Mouse (Mus musculus) hindbrain, embryonic 14.5 days (tissue): ENCODE results near the gene Rbms3. TPM values are rescaled to one million over a fixed set of nuclear protein-coding genes. Genes with fewer than 3 reads are reported as not detected.

ENCODE experiments used
- ATAC-seq: fragments of 200-750 bp; cut with Nextera tagmentation; 2 replicates; pipeline ENCODE4 v1.8.0; 2017; ENCODE audit warnings: moderate number of reproducible peaks, mild to moderate bottlenecking, moderate TSS enrichment, moderate library complexity; ENCODE audit not compliant: low FRiP score
- DNase-seq: peaks from one replicate; pipeline ENCODE4 v3.0.0-alpha.2; 2015; ENCODE audit warnings: low spot score
- H3K27ac ChIP-seq: fragments of 300-500 bp; sonication (generic); 2 replicates; pipeline ENCODE4 v1.5.1; 2014; ENCODE audit warnings: mild to moderate bottlenecking, moderate library complexity
- H3K27me3 ChIP-seq: fragments of 300-500 bp; sonication (generic); 2 replicates; pipeline ENCODE4 v1.6.1; 2014; ENCODE audit warnings: mild to moderate bottlenecking, low read length, mixed read lengths; ENCODE audit not compliant: control insufficient read depth, insufficient read depth
- H3K36me3 ChIP-seq: fragments of 300-500 bp; sonication (generic); replicated peaks from 2 replicates; pipeline ENCODE4 v1.6.1; 2014; ENCODE audit not compliant: control insufficient read depth, insufficient read depth
- H3K4me1 ChIP-seq: fragments of 300-500 bp; sonication (generic); replicated peaks from 2 replicates; pipeline ENCODE4 v1.6.1; 2014; ENCODE audit warnings: antibody characterized with exemption, low read length, mixed read lengths; ENCODE audit not compliant: control insufficient read depth, insufficient read depth
- H3K4me2 ChIP-seq: fragments of 300-500 bp; sonication (generic); replicated peaks from 2 replicates; pipeline ENCODE4 v1.6.1; 2014; ENCODE audit warnings: mild to moderate bottlenecking, moderate library complexity
- H3K4me3 ChIP-seq: fragments of 300-500 bp; sonication (generic); replicated peaks from 2 replicates; pipeline ENCODE4 v1.5.1; 2014; ENCODE audit warnings: mild to moderate bottlenecking, low read length
- H3K9ac ChIP-seq: fragments of 300-500 bp; sonication (generic); 2 replicates; pipeline ENCODE4 v1.6.1; 2014
- H3K9me3 ChIP-seq: fragments of 300-500 bp; sonication (generic); 2 replicates; pipeline ENCODE4 v1.6.1; 2016; ENCODE audit warnings: low read length; ENCODE audit not compliant: control insufficient read depth
- WGBS: fragments of 180-500 bp; shearing (Covaris S2); extraction: QIAGEN DNeasy Blood & Tissue Kit; methylation state at CpG from one replicate; pipeline ENCODE4 v1.1.7; 2014; 5-methylcytosine and 5-hydroxymethylcytosine counted together
- polyA plus RNA-seq: library from polyadenylated mRNA; unstranded; fragments of >200 nt; fragmentation: Nextera tagmentation; extraction: Ambion mirVana; gene quantifications from 2 replicates; pipeline ENCODE4 v1.2.1, GENCODE M21; 2014

Rbms3 gene
- polyA plus RNA-seq, 1 experiment from 2014 or later: 83.7 TPM

DNA sequence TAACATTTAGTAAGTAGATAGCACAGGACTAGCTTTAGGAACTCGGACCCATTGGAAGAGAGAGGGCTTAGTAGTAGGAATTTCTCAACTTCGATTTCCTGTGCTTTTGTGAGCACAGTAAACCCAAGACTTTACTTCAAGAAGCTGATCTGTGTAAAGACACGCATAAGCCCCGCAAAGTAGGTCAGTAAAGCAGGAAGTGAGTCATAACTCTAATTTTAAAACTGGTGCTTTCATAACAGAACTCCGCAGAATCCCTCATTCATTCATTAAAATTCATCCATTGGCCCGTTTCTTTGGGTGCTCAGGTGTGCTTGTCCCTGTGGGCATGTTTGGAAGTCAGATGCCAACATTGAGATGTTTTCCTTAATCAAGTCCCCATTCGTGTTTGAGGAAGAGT lies 1087.7 kb downstream of the Rbms3 start:
- Histone ChIP-seq H3K27me3 (no peaks in the 10 kb centered on the region), H3K36me3 (no peaks in the 10 kb centered on the region), H3K4me2 (no peak overlapping the region), H3K4me3 (no peak overlapping the region), H3K9me3 (no peaks in the 10 kb centered on the region), H3K27ac (no peak overlapping the region), H3K9ac (no peak overlapping the region), H3K4me1 (no peaks in the 10 kb centered on the region)
- ATAC-seq (no peak), DNase-seq (no peak)
- whole genome bisulfite sequencing: 86% methylated on average over 7 of the region's 7 CpGs

DNA sequence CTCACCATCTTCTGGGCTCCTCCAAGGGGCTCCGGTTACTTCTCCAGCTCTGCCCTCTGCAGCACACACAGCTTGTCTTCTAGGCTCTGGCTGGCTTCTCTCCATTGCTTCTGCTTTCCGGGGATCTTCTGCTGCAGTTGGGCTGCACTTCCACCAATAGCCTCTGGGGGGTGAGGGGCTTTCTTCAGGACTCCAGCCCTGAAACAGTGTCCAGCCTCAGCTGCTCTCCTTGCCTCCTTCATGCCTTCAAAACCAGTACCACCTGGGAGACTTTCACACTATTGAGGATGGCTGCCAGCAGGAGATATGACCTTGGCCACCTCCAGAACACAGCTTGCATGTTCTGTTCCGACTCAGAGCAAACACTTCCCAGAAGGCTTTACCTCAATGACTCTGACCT lies 1094.0 kb downstream of the Rbms3 start:
- no peak overlapping the region for H3K4me2 ChIP-seq
- no peaks in the 10 kb centered on the region for H3K36me3 ChIP-seq
- peaks cover 18% of the 10 kb centered on the region; the same call in 1 of the 2 replicates for H3K9me3 ChIP-seq
- no peak overlapping the region for H3K4me3 ChIP-seq
- H3K27ac ChIP-seq: no peak overlapping the region
- ATAC-seq: no peak
- no peaks in the 10 kb centered on the region for H3K4me1 ChIP-seq
- no peak for DNase-seq
- 74% methylated on average over 3 of the region's 3 CpGs for WGBS
- H3K9ac ChIP-seq: no peak overlapping the region
- H3K27me3 ChIP-seq: no peaks in the 10 kb centered on the region

DNA sequence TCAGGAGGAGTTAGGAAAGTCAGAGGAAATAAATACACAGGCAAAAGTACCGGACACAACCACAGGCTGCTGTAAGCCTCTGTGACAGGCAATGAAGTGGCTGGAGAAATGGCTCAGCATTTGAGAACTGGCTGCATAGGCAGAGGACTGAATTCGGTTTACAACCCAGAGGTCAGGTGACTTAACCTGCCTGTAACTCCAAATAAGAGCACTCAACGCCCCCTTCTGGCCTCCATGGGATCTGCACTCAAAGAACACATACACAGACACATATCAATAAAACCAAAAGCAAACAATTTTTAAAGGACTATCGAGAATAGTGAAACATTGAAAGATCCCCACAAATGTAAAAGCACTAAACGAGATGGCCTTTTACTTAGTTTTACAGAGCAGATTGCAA lies 1096.3 kb downstream of the Rbms3 start:
- DNase-seq (no peak), ATAC-seq (no peak)
- no peaks in the 10 kb centered on the region for H3K27me3 ChIP-seq
- H3K9me3 ChIP-seq: peaks cover 22% of the 10 kb centered on the region
- H3K27ac ChIP-seq: no peak overlapping the region
- no peaks in the 10 kb centered on the region for H3K36me3 ChIP-seq
- 83% methylated on average over 5 of the region's 5 CpGs for WGBS
- H3K9ac ChIP-seq: no peak overlapping the region
- no peak overlapping the region for H3K4me3 ChIP-seq
- H3K4me2 ChIP-seq: no peak overlapping the region
- H3K4me1 ChIP-seq: no peaks in the 10 kb centered on the region

DNA sequence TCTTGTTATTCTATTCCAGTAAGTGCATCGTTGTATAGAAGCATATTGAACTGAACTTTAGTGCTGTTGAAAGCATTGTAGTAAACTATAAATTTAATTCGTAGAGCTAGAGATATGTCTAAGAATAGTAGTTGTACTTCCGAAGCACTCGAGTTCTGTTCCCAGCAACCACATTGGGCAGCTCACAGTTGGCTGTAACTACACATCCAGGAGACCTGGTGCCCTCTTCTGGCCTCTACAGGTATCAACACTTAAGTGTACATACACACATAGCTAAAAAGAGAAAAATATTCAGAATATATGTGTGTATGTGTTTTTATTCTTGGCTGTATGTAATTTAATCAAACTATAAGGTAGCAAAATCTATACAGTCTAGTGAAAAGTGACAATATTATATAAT lies 1098.6 kb downstream of the Rbms3 start:
- no peak overlapping the region for H3K27ac ChIP-seq
- H3K36me3 ChIP-seq: no peaks in the 10 kb centered on the region
- no peak overlapping the region for H3K4me2 ChIP-seq
- WGBS: 95% methylated on average over 4 of the region's 4 CpGs
- H3K4me3 ChIP-seq: no peak overlapping the region
- no peak for DNase-seq
- no peak for ATAC-seq
- no peak overlapping the region for H3K9ac ChIP-seq
- no peaks in the 10 kb centered on the region for H3K27me3 ChIP-seq
- H3K4me1 ChIP-seq: no peaks in the 10 kb centered on the region
- H3K9me3 ChIP-seq: peaks cover 23% of the 10 kb centered on the region

DNA sequence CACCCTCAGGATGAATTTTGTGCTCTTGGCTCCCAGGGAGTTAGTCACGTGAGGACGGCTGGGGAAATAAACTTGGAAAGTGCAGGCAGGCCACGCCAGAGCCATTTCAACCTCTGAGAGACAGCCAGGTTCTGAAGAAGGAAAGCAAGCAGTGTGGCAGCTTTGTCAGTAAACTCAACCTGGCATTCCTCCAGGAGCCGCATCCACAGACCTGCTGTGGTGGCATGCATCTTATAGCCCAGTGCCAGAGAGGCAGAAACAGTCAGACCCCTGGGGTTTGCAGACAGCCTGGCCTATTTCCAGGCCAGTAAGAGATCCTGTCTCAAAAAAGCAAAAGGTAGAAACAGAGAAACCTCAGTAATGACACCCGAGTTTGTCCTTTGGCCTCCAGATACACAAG lies 1105.3 kb downstream of the Rbms3 start:
- no peak overlapping the region for H3K9ac ChIP-seq
- no peaks in the 10 kb centered on the region for H3K36me3 ChIP-seq
- no peak for ATAC-seq
- 72% methylated on average over 5 of the region's 5 CpGs for WGBS
- no peaks in the 10 kb centered on the region for H3K27me3 ChIP-seq
- no peak overlapping the region for H3K4me2 ChIP-seq
- peak; percentile 44 for DNase-seq
- H3K4me3 ChIP-seq: no peak overlapping the region
- no peak overlapping the region for H3K27ac ChIP-seq
- H3K4me1 ChIP-seq: no peaks in the 10 kb centered on the region
- peaks cover 5% of the 10 kb centered on the region; the same call in 1 of the 2 replicates for H3K9me3 ChIP-seq
